Mouse (Mus musculus) myocyte (in vitro differentiated cells): ENCODE measurements at regions not wholly inside any gene's neighbourhood (a gene's known extent, or its start where the extent isn't known, plus 50 kb on each side); places are given as distances from the start of the nearest gene placed in this dataset.

ENCODE experiments used
- CEBPB ChIP-seq: IDR thresholded peaks from 2 replicates; pipeline ENCODE4 v1.6.1; 2011; ENCODE audit warnings: mild to moderate bottlenecking, moderate library complexity; ENCODE audit not compliant: poor library complexity, insufficient read depth, severe bottlenecking
- E2F4 ChIP-seq: IDR thresholded peaks from one replicate; pipeline ENCODE4 v1.6.1; 2011; ENCODE audit warnings: mild to moderate bottlenecking, control low read depth, moderate library complexity; ENCODE audit not compliant: insufficient read depth
- MAX ChIP-seq: IDR thresholded peaks from one replicate; pipeline ENCODE4 v1.6.1; 2011; ENCODE audit warnings: low read depth, mild to moderate bottlenecking, control low read depth
- MYOD1 ChIP-seq, 3 experiments: IDR thresholded peaks; one replicate each; pipeline ENCODE4 v1.6.1; 2011; ENCODE audit warnings: control low read depth in 2 of 3, low read depth in 2 of 3, mild to moderate bottlenecking in 2 of 3, moderate library complexity in 1 of 3; ENCODE audit not compliant: insufficient read length in 2 of 3, control insufficient read depth in 1 of 3
- MYOG ChIP-seq, 3 experiments: IDR thresholded peaks; one replicate each; pipeline ENCODE4 v1.6.1; 2011; ENCODE audit warnings: control low read depth in 2 of 3, low read depth in 2 of 3, mild to moderate bottlenecking in 2 of 3; ENCODE audit not compliant: insufficient read length in 2 of 3, control insufficient read depth in 1 of 3, insufficient read depth in 1 of 3
- POLR2A ChIP-seq: IDR thresholded peaks from one replicate; pipeline ENCODE4 v1.6.1; 2011; ENCODE audit warnings: low read depth, mild to moderate bottlenecking, control low read depth, moderate library complexity; ENCODE audit not compliant: insufficient read length
- POLR2AphosphoS2 ChIP-seq: IDR thresholded peaks from one replicate; pipeline ENCODE4 v1.6.1; 2011; ENCODE audit warnings: low read depth, control low read depth; ENCODE audit not compliant: insufficient read length
- SRF ChIP-seq: IDR thresholded peaks from one replicate; pipeline ENCODE4 v1.6.1; 2011; ENCODE audit warnings: low read depth; ENCODE audit not compliant: control insufficient read depth, insufficient read length
- TCF12 ChIP-seq: IDR thresholded peaks from one replicate; pipeline ENCODE4 v1.6.1; 2011; ENCODE audit warnings: mild to moderate bottlenecking, control low read depth; ENCODE audit not compliant: poor library complexity, insufficient read depth, severe bottlenecking
- TCF3 ChIP-seq: IDR thresholded peaks from one replicate; pipeline ENCODE4 v1.6.1; 2011; ENCODE audit warnings: low read depth, control low read depth; ENCODE audit not compliant: insufficient read length
- USF1 ChIP-seq: IDR thresholded peaks from one replicate; pipeline ENCODE4 v1.6.1; 2011; ENCODE audit warnings: low read depth, mild to moderate bottlenecking, control low read depth, moderate library complexity

GRCm38 (mm10) chr9:103951799-103952198 lies 50.5 kb upstream of the Nphp3 start:
- no peak for TF ChIP-seq POLR2AphosphoS2
- TF ChIP-seq POLR2A: no peak
- no peak for TF ChIP-seq TCF3
- TF ChIP-seq MYOD1 (IDR thresholded peaks at IDR 0.05; ENCODE audit: control insufficient read depth in 1 of 3, insufficient read length in 2 of 3, low read depth in 2 of 3): no peak
- no peak for TF ChIP-seq USF1
- TF ChIP-seq MAX: no peak
- TF ChIP-seq E2F4: no peak
- no peak for TF ChIP-seq TCF12
- TF ChIP-seq CEBPB: no peak
- no peak for TF ChIP-seq MYOG (IDR thresholded peaks at IDR 0.05; ENCODE audit: control insufficient read depth in 1 of 3, insufficient read depth in 1 of 3, insufficient read length in 2 of 3, low read depth in 2 of 3)
- TF ChIP-seq SRF: no peak
